Mouse (Mus musculus): ENCODE measurements around the gene Ipo11.
"Not testable (repeated sequence)": the region's sequence is repeated elsewhere in the genome, so short reads cannot be mapped to it uniquely, and the experiment has no call there.

Ipo11 gene

GRCm38 (mm10) chr13:106905154-106905553 is 31.6 kb downstream of the Ipo11 start:
- DNase-seq (ENCODE audit: low read depth, low spot score): not testable (repeated sequence)

- DNase-seq (ENCODE audit: low read depth, low spot score): no peak
Measured at GRCm38 (mm10) chr13:106904637-106905036, 32.1 kb downstream of the Ipo11 start.

- peak; percentile 67 for DNase-seq (ENCODE audit: low read depth, low spot score)
Measured at GRCm38 (mm10) chr13:106894284-106894683, 42.5 kb downstream of the Ipo11 start.

- DNase-seq (ENCODE audit: low read depth, low spot score): no peak
Measured at GRCm38 (mm10) chr13:106893701-106894100, 43.1 kb downstream of the Ipo11 start.

GRCm38 (mm10) chr13:106893196-106893595 is 43.6 kb downstream of the Ipo11 start:
- DNase-seq (ENCODE audit: low read depth, low spot score): no peak

- no peak for DNase-seq (ENCODE audit: low read depth, low spot score)
Measured at GRCm38 (mm10) chr13:106887364-106887763, 49.4 kb downstream of the Ipo11 start.

GRCm38 (mm10) chr13:106884249-106884648 is 52.5 kb downstream of the Ipo11 start:
- no peak for DNase-seq (ENCODE audit: low read depth, low spot score)

GRCm38 (mm10) chr13:106876278-106876677 is 60.5 kb downstream of the Ipo11 start:
- DNase-seq (ENCODE audit: low read depth, low spot score): peak; percentile 55

GRCm38 (mm10) chr13:106865547-106865946 is 71.2 kb downstream of the Ipo11 start:
- no peak for DNase-seq (ENCODE audit: low read depth, low spot score)

- no peak for DNase-seq (ENCODE audit: low read depth, low spot score)
Measured at GRCm38 (mm10) chr13:106858779-106859178, 78.0 kb downstream of the Ipo11 start.

GRCm38 (mm10) chr13:106856556-106856955 is 80.2 kb downstream of the Ipo11 start:
- peak; percentile 92 for DNase-seq (ENCODE audit: low read depth, low spot score)

- no peak for DNase-seq (ENCODE audit: low read depth, low spot score)
Measured at GRCm38 (mm10) chr13:106847534-106847933, 89.2 kb downstream of the Ipo11 start.

- DNase-seq (ENCODE audit: low read depth, low spot score): no peak
Measured at GRCm38 (mm10) chr13:106844928-106845327, 91.8 kb downstream of the Ipo11 start.

- DNase-seq (ENCODE audit: low read depth, low spot score): no peak
Measured at GRCm38 (mm10) chr13:106842542-106842941, 94.2 kb downstream of the Ipo11 start.

GRCm38 (mm10) chr13:106838778-106839177 is 98.0 kb downstream of the Ipo11 start:
- DNase-seq (ENCODE audit: low read depth, low spot score): no peak

- no peak for DNase-seq (ENCODE audit: low read depth, low spot score)
Measured at GRCm38 (mm10) chr13:106836527-106836879, 100.3 kb downstream of the Ipo11 start.

- peak; percentile 67 for DNase-seq (ENCODE audit: low read depth, low spot score)
Measured at GRCm38 (mm10) chr13:106835844-106836526, 100.8 kb downstream of the Ipo11 start.

- DNase-seq (ENCODE audit: low read depth, low spot score): no peak
Measured at GRCm38 (mm10) chr13:106830029-106830428, 106.7 kb downstream of the Ipo11 start.

GRCm38 (mm10) chr13:106829327-106829997 is 107.3 kb downstream of the Ipo11 start:
- peak; percentile 17 for DNase-seq (ENCODE audit: low read depth, low spot score)

- no peak for DNase-seq (ENCODE audit: low read depth, low spot score)
Measured at GRCm38 (mm10) chr13:106825618-106826017, 111.1 kb downstream of the Ipo11 start.

- no peak for DNase-seq (ENCODE audit: low read depth, low spot score)
Measured at GRCm38 (mm10) chr13:106823875-106824191, 112.9 kb downstream of the Ipo11 start.

- DNase-seq (ENCODE audit: low read depth, low spot score): no peak
Measured at GRCm38 (mm10) chr13:106823121-106823874, 113.5 kb downstream of the Ipo11 start.

- DNase-seq (ENCODE audit: low read depth, low spot score): no peak
Measured at GRCm38 (mm10) chr13:106820149-106820548, 116.6 kb downstream of the Ipo11 start.
